ENCODE assay signal across 8 mouse cellular contexts in genomic region chr10:120646862-120647311, GRCm38 (mm10).
DNase-seq lines count a peak whose midpoint lies in the region; ATAC-seq and TF ChIP-seq lines count a peak whose summit lies in the region.

No protein-coding gene starts in this region.

- DNase-seq in ovary, adult 18-20 months (ENCODE audit: low spot score): peak; percentile 21
- no peak for DNase-seq in ovary, postnatal 14 days (ENCODE audit: low spot score)
- peak; percentile 60 to 76 for DNase-seq in cerebellum, postnatal 25 days
- DNase-seq in left cerebral cortex, adult 2 months (ENCODE audit: extremely low spot score in 1 of 2, low spot score in 2 of 2): no peak
- DNase-seq in layer of hippocampus, adult 18-20 months (ENCODE audit: low spot score in 2 of 2): no peak

- intact Hi-C loops in left cerebral cortex, adult 2 months (cut with DNase I): no loop called here

- H3K4me2 ChIP-seq in heart, embryonic 15.5 days: peak overlapping the region; percentile 48
- H3K4me2 ChIP-seq in liver, embryonic 12.5 days: peak overlapping the region; percentile 35
- peak overlapping the region; percentile 50 for H3K4me2 ChIP-seq in neural tube, embryonic 15.5 days

- ATAC-seq in heart, embryonic 15.5 days (replicated peaks; ENCODE audit: insufficient number of reproducible peaks, insufficient read depth, low FRiP score, low read depth): no peak
- no peak for ATAC-seq in liver, embryonic 12.5 days
- ATAC-seq in neural tube, embryonic 15.5 days (ENCODE audit: low FRiP score): no peak

- no peaks in the 10 kb centered on the region for H3K36me3 ChIP-seq in heart, embryonic 15.5 days
- H3K36me3 ChIP-seq in liver, embryonic 12.5 days: no peaks in the 10 kb centered on the region
- H3K36me3 ChIP-seq in neural tube, embryonic 15.5 days: no peaks in the 10 kb centered on the region

- no peak overlapping the region for H3K9ac ChIP-seq in heart, embryonic 15.5 days
- no peak overlapping the region for H3K9ac ChIP-seq in liver, embryonic 12.5 days
- 0 out of 2 replicates have a peak overlapping the region, but pooled peaks have one; percentile 17 for H3K9ac ChIP-seq in neural tube, embryonic 15.5 days (replicated peaks)

- peak overlapping the region; percentile 12 for H3K4me3 ChIP-seq in heart, embryonic 15.5 days
- H3K4me3 ChIP-seq in liver, embryonic 12.5 days: no peak overlapping the region
- 0 out of 2 replicates have a peak overlapping the region, but pooled peaks have one; percentile 6 for H3K4me3 ChIP-seq in neural tube, embryonic 15.5 days (replicated peaks)
- no peak overlapping the region for H3K4me3 ChIP-seq in left cerebral cortex, adult 2 months

- WGBS in heart, embryonic 15.5 days: 8% methylated on average over 14 of the region's 14 CpGs
- 20% methylated on average over 14 of the region's 14 CpGs for WGBS in liver, embryonic 12.5 days (ENCODE audit: insufficient replicate concordance)
- 2% methylated on average over 14 of the region's 14 CpGs for WGBS in neural tube, embryonic 15.5 days

- no peaks in the 10 kb centered on the region for H3K27me3 ChIP-seq in heart, embryonic 15.5 days
- H3K27me3 ChIP-seq in liver, embryonic 12.5 days (replicated peaks): no peaks in the 10 kb centered on the region
- 0 out of 2 replicates have a peak, but pooled peaks cover 5% of the 10 kb centered on the region for H3K27me3 ChIP-seq in neural tube, embryonic 15.5 days (replicated peaks)

- peaks cover 12% of the 10 kb centered on the region; the same call in 1 of the 2 replicates for H3K4me1 ChIP-seq in heart, embryonic 15.5 days (replicated peaks)
- peaks cover 11% of the 10 kb centered on the region; the same call in 1 of the 2 replicates for H3K4me1 ChIP-seq in liver, embryonic 12.5 days
- peaks cover 16% of the 10 kb centered on the region for H3K4me1 ChIP-seq in neural tube, embryonic 15.5 days

- TF ChIP-seq CTCF in left cerebral cortex, adult 2 months (IDR thresholded peaks at IDR 0.05): no peak

- no peaks in the 10 kb centered on the region for H3K9me3 ChIP-seq in heart, embryonic 15.5 days (replicated peaks)
- no peaks in the 10 kb centered on the region for H3K9me3 ChIP-seq in liver, embryonic 12.5 days (replicated peaks)
- no peaks in the 10 kb centered on the region for H3K9me3 ChIP-seq in neural tube, embryonic 15.5 days (replicated peaks)

- no peak overlapping the region for H3K27ac ChIP-seq in heart, embryonic 15.5 days
- H3K27ac ChIP-seq in liver, embryonic 12.5 days: no peak overlapping the region
- no peak overlapping the region for H3K27ac ChIP-seq in neural tube, embryonic 15.5 days (replicated peaks)
- H3K27ac ChIP-seq in left cerebral cortex, adult 2 months: no peak overlapping the region

Comparison
In these comparisons a context has a peak if more than half of its experiments do, and no peak if none do; other contexts are left out.
1. DNase-seq: peak in ovary, adult 18-20 months (single experiment) and cerebellum, postnatal 25 days (2 of 2); none in ovary, postnatal 14 days (single experiment), left cerebral cortex, adult 2 months (0 of 2) and layer of hippocampus, adult 18-20 months (0 of 2).
2. H3K4me3 ChIP-seq: peak in heart, embryonic 15.5 days (single experiment) and neural tube, embryonic 15.5 days (single experiment); none in liver, embryonic 12.5 days (single experiment) and left cerebral cortex, adult 2 months (single experiment).
3. Peak in every context shown above with its lines, with median percentiles within 50 percentile points of each other: H3K4me2 ChIP-seq.